Mouse (Mus musculus) stomach, embryonic 16.5 days (tissue): ENCODE measurements at regions not wholly inside any gene's neighbourhood (a gene's known extent, or its start where the extent isn't known, plus 50 kb on each side); places are given as distances from the start of the nearest gene placed in this dataset.

Experiments used
- ATAC-seq: fragments of 200-750 bp; cut with Nextera tagmentation; 2 replicates; pipeline ENCODE4 v1.8.0; 2017; ENCODE audit warnings: moderate number of reproducible peaks, moderate TSS enrichment; ENCODE audit not compliant: insufficient read depth, low FRiP score
- H3K27ac ChIP-seq: fragments of 300-500 bp; sonication (generic); 2 replicates; pipeline ENCODE4 v1.5.1; 2014; ENCODE audit warnings: low read length
- H3K27me3 ChIP-seq: fragments of 300-500 bp; sonication (generic); 2 replicates; pipeline ENCODE4 v1.6.1; 2014; ENCODE audit warnings: low read length, control low read depth, mixed read lengths; ENCODE audit not compliant: control insufficient read depth, insufficient read depth
- H3K36me3 ChIP-seq: fragments of 300-500 bp; sonication (generic); 2 replicates; pipeline ENCODE4 v1.6.1; 2014; ENCODE audit warnings: low read length; ENCODE audit not compliant: control insufficient read depth, insufficient read depth
- H3K4me1 ChIP-seq: fragments of 300-500 bp; sonication (generic); 2 replicates; pipeline ENCODE4 v1.6.1; 2014; ENCODE audit warnings: low read length, control low read depth, mixed read lengths; ENCODE audit not compliant: control insufficient read depth, insufficient read depth
- H3K4me2 ChIP-seq: fragments of 300-500 bp; sonication (generic); 2 replicates; pipeline ENCODE4 v1.6.1; 2014; ENCODE audit warnings: low read depth, low read length, mixed read lengths
- H3K4me3 ChIP-seq: fragments of 300-500 bp; sonication (generic); replicated peaks from 2 replicates; pipeline ENCODE4 v1.5.1; 2014; ENCODE audit warnings: mild to moderate bottlenecking, low read length
- H3K9ac ChIP-seq: fragments of 300-500 bp; sonication (generic); 2 replicates; pipeline ENCODE4 v1.6.1; 2014; ENCODE audit warnings: low read length
- H3K9me3 ChIP-seq: fragments of 300-500 bp; sonication (generic); replicated peaks from 2 replicates; pipeline ENCODE4 v1.6.1; 2016; ENCODE audit warnings: low read length, control low read depth; ENCODE audit not compliant: control insufficient read depth
- WGBS: fragments of 180-500 bp; shearing (Covaris S2); extraction: QIAGEN DNeasy Blood & Tissue Kit; methylation state at CpG from one replicate; pipeline ENCODE4 v1.1.7; 2014; 5-methylcytosine and 5-hydroxymethylcytosine counted together

- Histone ChIP-seq H3K9me3 (no peaks in the 10 kb centered on the region), H3K27me3 (no peaks in the 10 kb centered on the region), H3K4me2 (no peak overlapping the region), H3K4me1 (no peaks in the 10 kb centered on the region), H3K36me3 (no peaks in the 10 kb centered on the region), H3K27ac (no peak overlapping the region), H3K9ac (no peak overlapping the region), H3K4me3 (no peak overlapping the region)
- ATAC-seq: no peak
- 74% methylated on average over 2 of the region's 2 CpGs for WGBS
Observed at GRCm38 (mm10) chr9:84896073-84896472, 416.5 kb upstream of the Gm11114 start.

DNA sequence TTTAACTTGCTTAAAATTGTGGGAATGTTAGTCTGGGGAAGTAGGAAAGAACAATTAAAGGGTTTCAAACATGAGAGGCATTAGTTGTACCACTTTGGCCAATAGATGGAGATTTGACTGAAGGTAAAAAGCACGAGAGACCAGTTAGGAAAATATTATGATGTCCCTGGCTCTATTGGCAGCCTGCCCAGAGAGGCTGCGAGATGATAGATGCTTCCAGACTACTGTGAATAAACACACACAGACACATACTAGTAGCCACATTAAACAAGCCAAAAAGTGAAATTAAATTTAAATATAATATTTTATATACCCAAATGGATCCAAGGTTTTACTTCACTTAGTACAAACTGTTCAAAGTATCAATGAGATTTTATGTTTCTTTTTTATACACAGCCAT lies 411.9 kb upstream of the Gm11114 start:
- Histone ChIP-seq H3K4me2 (no peak overlapping the region), H3K9ac (no peak overlapping the region), H3K27me3 (no peaks in the 10 kb centered on the region), H3K36me3 (no peaks in the 10 kb centered on the region), H3K4me1 (no peaks in the 10 kb centered on the region), H3K9me3 (no peaks in the 10 kb centered on the region), H3K4me3 (no peak overlapping the region), H3K27ac (no peak overlapping the region)
- 19% methylated on average over 2 of the region's 2 CpGs for WGBS
- no peak for ATAC-seq

DNA sequence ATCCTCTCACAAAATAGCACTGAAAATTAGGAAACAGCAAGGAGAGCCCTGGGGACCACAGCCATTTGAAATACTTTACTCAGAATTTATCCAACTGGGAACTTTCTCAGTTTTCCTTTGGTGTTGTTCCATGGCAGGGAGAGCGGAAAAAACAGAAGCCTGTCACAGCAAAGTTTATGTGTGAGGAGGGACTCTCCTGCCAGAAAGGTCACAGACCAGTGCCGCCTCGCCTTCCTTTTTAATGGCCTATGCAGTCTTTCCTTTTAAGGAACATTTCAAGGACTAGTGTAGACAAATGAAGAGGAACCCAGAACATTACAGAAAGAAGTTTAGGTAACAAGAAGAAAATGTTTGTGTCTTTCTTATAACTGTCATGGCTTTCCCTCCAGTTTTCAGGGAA lies 406.3 kb upstream of the Gm11114 start:
- no peak for ATAC-seq
- Histone ChIP-seq H3K4me3 (no peak overlapping the region), H3K36me3 (no peaks in the 10 kb centered on the region), H3K9ac (no peak overlapping the region), H3K27ac (no peak overlapping the region), H3K9me3 (no peaks in the 10 kb centered on the region), H3K27me3 (no peaks in the 10 kb centered on the region), H3K4me1 (no peaks in the 10 kb centered on the region), H3K4me2 (no peak overlapping the region)
- WGBS: 74% methylated on average over 3 of the region's 3 CpGs

DNA sequence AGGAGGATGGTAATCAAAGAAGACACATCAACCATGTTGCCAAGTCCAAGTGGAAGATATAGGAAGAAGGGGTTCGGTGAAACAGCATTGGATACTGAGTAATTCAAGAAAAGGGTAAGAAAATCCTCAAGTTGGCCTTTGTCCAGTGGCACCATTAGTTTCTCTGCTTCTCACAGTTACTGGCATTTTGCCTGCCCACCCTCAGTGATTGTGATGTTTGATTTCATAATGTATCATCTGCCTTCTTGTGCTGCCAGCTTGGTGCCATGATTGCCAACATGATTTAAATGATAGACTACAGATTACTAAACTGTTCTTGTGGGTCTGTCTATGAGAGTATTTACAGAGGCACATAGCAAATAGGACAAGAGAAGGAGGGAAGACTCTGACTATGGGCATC lies 399.3 kb upstream of the Gm11114 start:
- H3K4me3 ChIP-seq: no peak overlapping the region
- H3K9me3 ChIP-seq: no peaks in the 10 kb centered on the region
- ATAC-seq: no peak
- H3K36me3 ChIP-seq: no peaks in the 10 kb centered on the region
- 68% methylated on average over 1 of the region's 1 CpGs for WGBS
- no peaks in the 10 kb centered on the region for H3K27me3 ChIP-seq
- H3K9ac ChIP-seq: no peak overlapping the region
- H3K27ac ChIP-seq: no peak overlapping the region
- no peaks in the 10 kb centered on the region for H3K4me1 ChIP-seq
- no peak overlapping the region for H3K4me2 ChIP-seq

DNA sequence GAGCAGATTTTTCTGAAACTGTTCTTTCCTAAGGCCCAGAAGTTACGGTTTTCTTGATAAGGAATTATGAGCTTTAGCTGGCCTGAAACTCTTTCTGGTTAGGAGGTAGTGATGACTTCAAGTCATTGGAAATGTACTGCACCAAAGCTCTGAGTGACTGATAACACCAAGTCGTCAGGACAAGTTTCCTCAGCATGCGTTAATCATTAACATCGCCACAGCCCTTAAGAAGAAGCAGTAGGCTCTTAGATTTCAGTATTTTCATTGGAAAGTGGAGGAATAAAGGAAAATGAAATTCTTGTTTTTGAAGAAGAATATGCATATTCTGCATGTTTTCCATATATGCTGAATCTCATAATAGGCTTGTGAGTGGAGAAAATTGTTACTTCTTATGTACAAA lies 390.3 kb upstream of the Gm11114 start:
- no peak overlapping the region for H3K27ac ChIP-seq
- ATAC-seq: no peak
- no peaks in the 10 kb centered on the region for H3K27me3 ChIP-seq
- H3K9ac ChIP-seq: no peak overlapping the region
- 61% methylated on average over 4 of the region's 4 CpGs for WGBS
- no peaks in the 10 kb centered on the region for H3K4me1 ChIP-seq
- H3K9me3 ChIP-seq: no peaks in the 10 kb centered on the region
- H3K4me2 ChIP-seq: no peak overlapping the region
- no peak overlapping the region for H3K4me3 ChIP-seq
- H3K36me3 ChIP-seq: no peaks in the 10 kb centered on the region

DNA sequence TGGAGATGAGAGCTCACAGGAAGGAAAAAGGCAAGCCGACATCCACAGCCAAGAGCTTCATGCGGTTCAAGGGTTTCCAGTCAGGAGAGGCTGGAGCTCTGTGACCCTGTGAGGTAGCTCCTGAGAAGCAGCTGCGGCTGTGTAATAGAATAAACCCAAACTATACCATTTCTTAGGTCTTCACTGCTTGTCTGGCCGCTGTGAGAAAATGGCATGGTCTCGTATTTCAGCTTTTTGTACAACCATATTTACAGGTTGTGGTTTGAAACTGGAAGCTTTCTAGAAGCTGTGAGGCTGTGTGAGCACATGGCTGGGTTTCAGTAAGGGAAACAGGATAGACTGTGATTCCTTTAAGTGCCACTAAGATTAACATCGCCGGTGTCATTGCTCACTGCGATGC lies 388.6 kb upstream of the Gm11114 start:
- no peaks in the 10 kb centered on the region for H3K4me1 ChIP-seq
- no peaks in the 10 kb centered on the region for H3K27me3 ChIP-seq
- no peaks in the 10 kb centered on the region for H3K36me3 ChIP-seq
- no peaks in the 10 kb centered on the region for H3K9me3 ChIP-seq
- H3K4me3 ChIP-seq: no peak overlapping the region
- H3K9ac ChIP-seq: no peak overlapping the region
- WGBS: 80% methylated on average over 8 of the region's 8 CpGs
- ATAC-seq: no peak
- H3K4me2 ChIP-seq: no peak overlapping the region
- H3K27ac ChIP-seq: no peak overlapping the region

GRCm38 (mm10) chr9:84936291-84937055 lies 376.1 kb upstream of the Gm11114 start:
- no peak for ATAC-seq
- Histone ChIP-seq H3K36me3 (no peaks in the 10 kb centered on the region), H3K4me1 (no peaks in the 10 kb centered on the region), H3K9ac (no peak overlapping the region), H3K27ac (no peak overlapping the region), H3K4me2 (no peak overlapping the region), H3K4me3 (no peak overlapping the region), H3K27me3 (no peaks in the 10 kb centered on the region), H3K9me3 (no peaks in the 10 kb centered on the region)
- WGBS: 74% methylated on average over 2 of the region's 2 CpGs

DNA sequence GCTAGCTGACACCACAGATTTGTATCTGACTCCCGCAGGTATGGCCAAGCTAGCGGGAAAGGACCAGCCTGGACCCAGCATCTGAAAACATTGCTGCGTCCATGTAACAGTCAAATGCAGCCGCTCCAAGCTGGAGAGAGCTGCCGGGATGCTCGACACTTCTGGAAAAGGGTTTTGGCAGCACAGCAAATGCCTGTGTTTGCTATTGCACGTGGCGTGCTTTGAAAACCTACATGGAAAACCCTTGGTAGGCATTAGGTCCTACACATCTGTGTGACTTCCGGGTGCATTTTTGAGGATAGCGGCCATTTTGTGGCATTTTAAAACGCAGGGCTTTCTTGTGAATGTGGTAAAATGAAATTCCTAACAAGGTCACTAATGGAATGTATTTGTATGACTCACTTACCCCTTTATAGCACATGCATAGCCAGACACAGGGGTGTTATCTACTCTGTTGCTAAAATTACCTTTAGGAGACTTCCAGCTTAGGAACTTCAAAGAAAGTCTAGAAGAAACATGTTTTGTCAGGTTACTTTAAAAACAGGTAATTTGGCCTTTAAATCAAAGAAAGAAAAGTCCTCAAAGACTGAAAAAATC lies 345.9 kb upstream of the Gm11114 start:
- H3K36me3 ChIP-seq: no peaks in the 10 kb centered on the region
- 90% methylated on average over 11 of the region's 11 CpGs for WGBS
- H3K4me2 ChIP-seq: no peak overlapping the region
- no peak for ATAC-seq
- no peaks in the 10 kb centered on the region for H3K4me1 ChIP-seq
- H3K9me3 ChIP-seq: no peaks in the 10 kb centered on the region
- no peak overlapping the region for H3K9ac ChIP-seq
- H3K27ac ChIP-seq: no peak overlapping the region
- H3K4me3 ChIP-seq: no peak overlapping the region
- no peaks in the 10 kb centered on the region for H3K27me3 ChIP-seq

- 76% methylated on average over 3 of the region's 3 CpGs for WGBS
- Histone ChIP-seq H3K9me3 (no peaks in the 10 kb centered on the region), H3K4me3 (no peak overlapping the region), H3K27me3 (no peaks in the 10 kb centered on the region), H3K36me3 (no peaks in the 10 kb centered on the region), H3K4me1 (no peaks in the 10 kb centered on the region), H3K4me2 (no peak overlapping the region), H3K9ac (no peak overlapping the region), H3K27ac (no peak overlapping the region)
- ATAC-seq: no peak
Observed at GRCm38 (mm10) chr9:84969975-84970608, 342.5 kb upstream of the Gm11114 start.
